Mouse (Mus musculus): ENCODE data around the gene Fhad1. TPM values are rescaled to one million over a fixed set of nuclear protein-coding genes. Genes with fewer than 3 reads are reported as not detected.

Fhad1 gene
- total RNA-seq, 2 experiments from 2014 or later = 0.45 to 0.79 TPM

GRCm38 (mm10) chr4:141861591-141862295 lies 153.1 kb downstream of the Fhad1 start:
- no peak for DNase-seq

DNA sequence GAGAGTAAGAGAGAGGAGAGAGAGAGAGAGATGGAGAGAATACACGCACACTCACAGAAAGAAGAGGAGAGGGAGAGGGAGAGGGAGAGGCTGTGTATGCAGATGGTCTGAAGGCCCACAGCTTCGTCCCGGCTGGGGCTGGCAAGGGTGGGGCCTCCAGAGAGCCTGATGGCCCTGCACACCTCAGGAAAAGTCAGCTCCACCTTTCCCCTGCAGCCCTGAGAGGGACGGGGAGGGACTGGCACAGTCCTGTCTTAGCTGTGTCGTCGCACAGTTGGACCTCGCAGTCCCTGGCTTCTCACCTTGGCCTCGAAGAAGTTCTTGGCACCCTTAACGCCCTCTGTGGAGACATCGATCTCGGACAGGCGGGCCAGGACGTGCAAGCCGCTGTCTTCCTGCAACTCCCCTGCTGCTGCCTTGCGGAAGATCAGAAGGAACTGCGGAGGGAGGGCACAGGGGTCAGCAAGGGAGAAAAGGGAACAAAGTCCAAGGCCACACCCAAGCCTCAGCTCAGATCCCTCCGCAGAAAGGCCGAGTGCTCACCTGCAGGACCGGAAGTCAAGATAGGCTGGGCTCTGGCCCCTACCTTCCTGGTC lies 154.5 kb downstream of the Fhad1 start:
- no peak for DNase-seq

DNA sequence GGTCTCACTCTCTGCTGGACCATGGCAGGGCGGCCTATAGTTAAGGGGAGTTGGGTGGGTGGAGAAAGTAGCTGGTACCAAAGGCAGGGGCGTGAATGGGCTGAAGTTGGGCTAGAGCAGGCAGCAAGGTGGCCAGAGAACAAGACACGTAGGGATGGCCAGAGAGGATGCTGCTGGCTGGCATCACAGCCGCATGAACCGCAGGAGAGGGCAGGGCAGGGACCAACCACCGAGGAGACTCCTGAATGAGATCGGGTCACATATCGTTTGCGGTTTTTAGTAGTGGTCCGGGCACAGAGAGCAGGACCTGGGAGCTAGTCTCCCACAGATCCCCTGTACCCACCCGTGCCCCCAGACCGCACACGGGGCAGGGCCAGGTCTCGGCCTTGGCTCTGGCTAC lies 155.5 kb downstream of the Fhad1 start:
- DNase-seq = no peak

DNA sequence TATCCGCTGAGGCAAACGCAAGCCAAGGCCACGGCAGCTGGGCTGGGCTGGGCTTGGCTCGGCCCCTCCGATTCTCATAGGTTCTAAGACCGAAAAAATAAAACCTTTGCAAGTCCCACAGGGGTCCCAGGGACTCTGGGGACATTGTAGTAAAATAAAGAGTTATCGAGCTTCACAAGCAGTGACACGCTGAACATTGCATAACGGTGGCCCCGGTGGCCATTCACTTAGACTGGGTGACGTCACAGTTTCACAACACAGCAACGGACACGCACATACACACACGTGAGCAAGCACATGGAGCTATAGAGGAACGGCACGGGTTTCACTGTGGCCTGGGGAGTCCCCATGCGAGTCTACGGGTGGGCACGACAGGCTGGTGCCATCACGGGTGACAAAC lies 156.4 kb downstream of the Fhad1 start:
- peak; percentile 59 for DNase-seq

DNA sequence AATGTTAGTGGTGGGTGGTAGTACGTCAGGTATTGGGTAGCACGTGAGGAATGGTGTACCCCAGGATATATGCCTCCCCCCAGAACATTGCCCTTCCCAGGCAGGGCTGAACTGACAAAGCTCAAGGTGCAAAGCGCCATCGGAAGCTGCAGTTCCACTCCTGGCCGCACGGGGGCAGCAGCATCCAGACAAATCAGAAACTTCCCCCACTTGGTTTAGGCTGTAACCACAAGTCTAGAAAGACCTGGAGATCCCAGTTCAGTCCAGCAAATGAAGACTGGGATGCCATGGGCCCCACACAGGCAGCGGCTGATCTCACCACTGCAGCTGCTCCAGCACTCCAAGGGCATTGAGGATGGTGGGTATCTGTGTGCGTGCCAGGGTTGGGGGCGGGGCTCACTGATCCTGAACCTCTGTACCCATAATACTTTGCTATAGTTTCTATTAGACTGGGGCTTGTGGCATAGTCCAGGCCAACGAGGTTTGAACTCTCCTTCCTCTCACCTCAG lies 157.4 kb downstream of the Fhad1 start:
- peak; percentile 89 for DNase-seq

DNA sequence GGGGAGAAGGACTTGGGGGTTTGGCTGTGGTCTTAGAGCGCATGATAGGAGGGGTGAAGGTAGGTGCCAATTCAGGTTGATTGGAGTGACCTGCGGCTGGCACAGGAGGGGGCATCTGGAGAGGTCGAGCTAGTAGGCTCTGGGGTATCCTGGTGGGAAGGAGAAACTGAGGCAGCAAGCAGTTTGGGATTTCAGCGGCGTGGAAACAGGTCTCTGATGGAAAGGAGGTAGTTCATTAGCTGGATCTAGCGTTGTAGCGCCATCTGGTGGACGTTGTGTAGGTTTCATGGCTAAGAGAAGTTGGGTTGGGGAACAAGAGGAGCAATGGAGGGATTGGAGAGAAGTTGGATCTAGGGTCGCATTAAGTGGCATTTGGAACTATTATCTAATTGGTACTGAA lies 161.4 kb downstream of the Fhad1 start:
- peak; percentile 70 for DNase-seq

- no peak for DNase-seq
Observed at GRCm38 (mm10) chr4:141845999-141846398, 168.9 kb downstream of the Fhad1 start, which contains the start of gene Ctrc. Gene Ctrc (minus strand): TSS chr4:141846359.

Other genes starting within 250 kb of the Fhad1 start
- gene Dnajc16, start 224.2 kb downstream of the Fhad1 start, total RNA-seq (2021) = 10 to 100 TPM; 16.1 to 16.8 TPM
- 10 to 100 TPM; 14.4 to 22.5 TPM for gene Casp9, start 221.5 kb downstream of the Fhad1 start, total RNA-seq (2021)
- not detected for gene Cela2a, start 188.9 kb downstream of the Fhad1 start, total RNA-seq (2021)
- gene Ctrc, start 168.7 kb downstream of the Fhad1 start, total RNA-seq (2021) = not detected
- gene Efhd2, start 140.2 kb downstream of the Fhad1 start, total RNA-seq (2021) = 10 to 100 TPM; 28.9 to 29.1 TPM
- 1 to 10 TPM; 4.8 to 5.9 TPM for gene Tmem51, start 69.2 kb upstream of the Fhad1 start, total RNA-seq (2021)
- gene Kazn, start 224.3 kb upstream of the Fhad1 start, total RNA-seq (2021) = 10 to 100 TPM; 17.0 to 23.0 TPM

All from adrenal gland, postnatal 10 days (tissue).